Mouse (Mus musculus) liver, embryonic 15.5 days (tissue): ENCODE data around the gene Celf1. TPM values are rescaled to one million over a fixed set of nuclear protein-coding genes. Genes with fewer than 3 reads are reported as not detected.
"Not testable (repeated sequence)": the region's sequence is repeated elsewhere in the genome, so short reads cannot be mapped to it uniquely, and the experiment has no call there.

Experiments
- ATAC-seq: fragments of 200-750 bp; cut with Nextera tagmentation; 2 replicates; pipeline ENCODE4 v1.8.0; 2017; ENCODE audit warnings: moderate number of reproducible peaks, mild to moderate bottlenecking, moderate library complexity; ENCODE audit not compliant: insufficient read depth
- H3K27ac ChIP-seq: fragments of 300-500 bp; sonication (generic); replicated peaks from 2 replicates; pipeline ENCODE4 v1.5.1; 2015; ENCODE audit warnings: mild to moderate bottlenecking, inconsistent platforms
- H3K27me3 ChIP-seq: fragments of 300-500 bp; sonication (generic); 2 replicates; pipeline ENCODE4 v1.6.1; 2015; ENCODE audit warnings: mild to moderate bottlenecking, inconsistent platforms
- H3K36me3 ChIP-seq: fragments of 300-500 bp; sonication (generic); replicated peaks from 2 replicates; pipeline ENCODE4 v1.6.1; 2015; ENCODE audit warnings: moderate library complexity, mild to moderate bottlenecking, inconsistent platforms
- H3K4me1 ChIP-seq: fragments of 300-500 bp; sonication (generic); replicated peaks from 2 replicates; pipeline ENCODE4 v1.6.1; 2015; ENCODE audit warnings: inconsistent platforms
- H3K4me2 ChIP-seq: fragments of 300-500 bp; sonication (generic); 2 replicates; pipeline ENCODE4 v1.6.1; 2015; ENCODE audit warnings: moderate library complexity, mild to moderate bottlenecking, inconsistent platforms
- H3K4me3 ChIP-seq: fragments of 300-500 bp; sonication (generic); replicated peaks from 2 replicates; pipeline ENCODE4 v1.5.1; 2015; ENCODE audit warnings: mild to moderate bottlenecking, inconsistent platforms
- H3K9ac ChIP-seq: fragments of 300-500 bp; sonication (generic); 2 replicates; pipeline ENCODE4 v1.6.1; 2015; ENCODE audit warnings: moderate library complexity, mild to moderate bottlenecking, inconsistent platforms
- H3K9me3 ChIP-seq: fragments of 300-500 bp; sonication (generic); replicated peaks from 2 replicates; pipeline ENCODE4 v1.6.1; 2016; ENCODE audit warnings: inconsistent platforms
- WGBS: fragments of 180-500 bp; shearing (Covaris S2); methylation state at CpG from one replicate; pipeline ENCODE4 v1.1.7; 2015; ENCODE audit warnings: mixed read lengths; ENCODE audit not compliant: insufficient replicate concordance; 5-methylcytosine and 5-hydroxymethylcytosine counted together
- polyA plus RNA-seq: library from polyadenylated mRNA; unstranded; fragments of >200 nt; fragmentation: Nextera tagmentation; extraction: Ambion mirVana; gene quantifications from 2 replicates; pipeline ENCODE4 v1.2.1, GENCODE M21; 2015

The Celf1 gene
- polyA plus RNA-seq, 1 experiment from 2014 or later = 50.0 TPM

DNA sequence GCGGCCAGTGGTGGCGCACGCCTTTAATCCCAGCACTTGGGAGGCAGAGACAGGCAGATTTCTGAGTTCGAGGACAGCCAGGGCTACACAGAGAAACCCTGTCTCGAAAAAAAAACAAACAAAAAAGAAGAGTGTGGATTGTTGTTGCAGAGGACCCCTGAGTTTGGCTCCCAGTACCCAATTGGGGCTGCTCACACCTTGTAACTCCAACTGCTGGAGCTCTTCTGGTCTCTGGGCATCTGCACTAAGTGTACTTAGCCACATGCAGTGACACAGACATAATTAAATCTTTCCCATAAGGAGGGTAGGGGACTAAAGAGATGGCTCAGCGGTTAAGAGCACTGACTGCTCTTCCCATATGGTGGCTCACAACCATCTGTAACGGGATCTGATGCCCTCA lies 82.1 kb downstream of the Celf1 start:
- H3K9ac ChIP-seq, H3K27me3 ChIP-seq, ATAC-seq, H3K27ac ChIP-seq, H3K9me3 ChIP-seq, H3K4me3 ChIP-seq, H3K4me2 ChIP-seq: not testable (repeated sequence)
- Histone ChIP-seq H3K4me1 (peaks cover 38% of the 10 kb centered on the region), H3K36me3 (peaks cover 53% of the 10 kb centered on the region)
- WGBS = 91% methylated on average over 7 of the region's 7 CpGs

DNA sequence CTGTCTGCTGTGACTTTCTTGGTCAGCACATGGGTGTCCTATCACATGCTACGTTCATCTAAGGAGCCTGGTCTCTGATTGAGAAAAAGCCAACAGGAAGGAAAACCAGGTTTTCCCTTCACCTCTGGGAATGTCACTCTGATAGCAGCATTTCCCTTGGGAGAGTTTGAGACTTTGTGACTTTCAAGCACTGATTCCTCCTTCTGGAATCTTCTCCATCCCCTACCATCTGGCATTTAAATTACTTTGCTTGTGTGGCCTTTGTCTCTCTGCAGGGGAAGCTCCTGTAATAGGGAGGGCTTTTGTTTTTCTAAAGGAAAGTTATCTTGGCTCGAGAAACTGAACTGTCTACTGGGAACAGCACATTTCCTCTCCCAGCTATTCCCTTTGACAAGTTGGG lies 82.9 kb downstream of the Celf1 start:
- Histone ChIP-seq H3K36me3 (peaks cover 45% of the 10 kb centered on the region), H3K27me3 (no peaks in the 10 kb centered on the region), H3K27ac (0 out of 2 replicates have a peak overlapping the region, but pooled peaks have one; percentile 48), H3K4me2 (no peak overlapping the region), H3K9ac (no peak overlapping the region), H3K4me1 (peaks cover 46% of the 10 kb centered on the region), H3K4me3 (no peak overlapping the region), H3K9me3 (no peaks in the 10 kb centered on the region)
- WGBS = 73% methylated on average over 2 of the region's 2 CpGs
- ATAC-seq = no peak

DNA sequence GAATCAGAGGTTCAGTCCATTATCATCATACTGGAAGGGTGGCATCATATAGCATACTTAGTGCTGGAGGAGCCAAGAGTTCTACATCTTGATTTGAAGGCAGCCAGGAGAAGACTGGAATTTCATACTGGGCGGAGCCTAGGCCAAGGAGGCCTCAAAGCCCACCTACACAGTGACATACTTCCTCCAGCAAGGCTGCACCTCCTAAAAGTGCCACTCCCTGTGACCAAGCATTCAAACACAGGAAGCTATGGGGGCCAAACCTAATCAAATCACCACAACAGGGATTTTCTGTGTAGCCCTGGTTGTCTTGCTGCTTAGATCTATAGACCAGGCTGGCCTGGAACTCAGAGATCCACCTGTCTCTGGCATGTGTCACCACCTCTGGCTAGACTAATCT lies 83.8 kb downstream of the Celf1 start:
- no peak overlapping the region for H3K9ac ChIP-seq
- peaks cover 36% of the 10 kb centered on the region for H3K36me3 ChIP-seq
- no peak overlapping the region for H3K4me3 ChIP-seq
- H3K27ac ChIP-seq = peak overlapping the region; percentile 48
- no peak for ATAC-seq
- peaks cover 54% of the 10 kb centered on the region for H3K4me1 ChIP-seq
- H3K9me3 ChIP-seq = no peaks in the 10 kb centered on the region
- WGBS = 76% methylated on average over 1 of the region's 1 CpGs
- no peaks in the 10 kb centered on the region for H3K27me3 ChIP-seq
- no peak overlapping the region for H3K4me2 ChIP-seq

DNA sequence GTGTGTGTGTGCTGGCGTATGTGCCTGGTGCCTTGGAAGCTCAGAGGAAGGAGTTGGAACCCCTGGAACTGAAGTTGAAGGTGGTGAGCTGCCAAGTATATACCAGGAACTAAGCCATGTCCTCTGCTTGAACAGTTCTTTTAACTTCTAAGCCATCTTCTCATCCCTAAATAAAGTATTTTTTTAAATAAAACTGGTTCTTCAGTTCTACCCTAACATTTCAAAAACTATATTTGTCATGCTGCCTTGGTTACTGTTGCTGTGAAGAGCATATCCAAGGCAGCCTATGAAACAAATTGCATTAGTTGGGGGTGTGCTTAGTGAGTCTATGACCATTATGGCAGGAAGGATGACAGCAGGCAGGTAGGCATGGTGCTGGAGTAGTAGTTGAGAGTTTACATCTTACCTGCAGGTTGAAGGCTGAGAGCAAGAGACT lies 84.9 kb downstream of the Celf1 start:
- Histone ChIP-seq H3K9ac (0 out of 2 replicates have a peak overlapping the region, but pooled peaks have one; percentile 16), H3K27ac (peak overlapping the region; percentile 87), H3K27me3 (no peaks in the 10 kb centered on the region), H3K4me3 (peak overlapping the region; percentile 55), H3K9me3 (no peaks in the 10 kb centered on the region), H3K4me1 (peaks cover 56% of the 10 kb centered on the region), H3K4me2 (peak overlapping the region; percentile 71), H3K36me3 (peaks cover 27% of the 10 kb centered on the region)
- ATAC-seq = no peak
- WGBS = 93% methylated on average over 1 of the region's 1 CpGs

DNA sequence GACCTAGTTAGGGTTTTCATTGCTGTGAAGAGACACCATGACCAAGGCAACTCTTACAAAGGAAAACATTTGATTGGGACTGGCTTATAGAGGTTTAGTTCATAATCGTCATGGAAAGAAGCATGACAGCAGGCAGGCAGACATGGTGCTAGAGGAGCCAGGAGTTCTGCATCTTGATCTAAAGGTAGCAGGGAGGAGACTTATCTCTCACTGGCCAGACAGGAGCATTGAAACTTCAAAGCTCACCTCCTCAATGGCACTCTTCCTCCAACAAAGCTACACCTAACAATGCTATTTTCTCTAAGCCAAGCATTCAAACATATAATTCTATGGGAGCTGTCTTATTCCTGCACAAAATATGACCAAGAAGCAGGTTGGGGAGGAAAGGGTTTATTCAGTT lies 86.3 kb downstream of the Celf1 start:
- peaks cover 18% of the 10 kb centered on the region for H3K36me3 ChIP-seq
- no peaks in the 10 kb centered on the region for H3K27me3 ChIP-seq
- peak overlapping the region; percentile 71 for H3K4me2 ChIP-seq
- H3K9ac ChIP-seq = peak overlapping the region; percentile 56
- peak; percentile 80 for ATAC-seq
- peaks cover 65% of the 10 kb centered on the region for H3K4me1 ChIP-seq
- 34% methylated on average over 1 of the region's 1 CpGs for WGBS
- no peaks in the 10 kb centered on the region for H3K9me3 ChIP-seq
- H3K4me3 ChIP-seq = peak overlapping the region; percentile 55
- H3K27ac ChIP-seq = peak overlapping the region; percentile 87

DNA sequence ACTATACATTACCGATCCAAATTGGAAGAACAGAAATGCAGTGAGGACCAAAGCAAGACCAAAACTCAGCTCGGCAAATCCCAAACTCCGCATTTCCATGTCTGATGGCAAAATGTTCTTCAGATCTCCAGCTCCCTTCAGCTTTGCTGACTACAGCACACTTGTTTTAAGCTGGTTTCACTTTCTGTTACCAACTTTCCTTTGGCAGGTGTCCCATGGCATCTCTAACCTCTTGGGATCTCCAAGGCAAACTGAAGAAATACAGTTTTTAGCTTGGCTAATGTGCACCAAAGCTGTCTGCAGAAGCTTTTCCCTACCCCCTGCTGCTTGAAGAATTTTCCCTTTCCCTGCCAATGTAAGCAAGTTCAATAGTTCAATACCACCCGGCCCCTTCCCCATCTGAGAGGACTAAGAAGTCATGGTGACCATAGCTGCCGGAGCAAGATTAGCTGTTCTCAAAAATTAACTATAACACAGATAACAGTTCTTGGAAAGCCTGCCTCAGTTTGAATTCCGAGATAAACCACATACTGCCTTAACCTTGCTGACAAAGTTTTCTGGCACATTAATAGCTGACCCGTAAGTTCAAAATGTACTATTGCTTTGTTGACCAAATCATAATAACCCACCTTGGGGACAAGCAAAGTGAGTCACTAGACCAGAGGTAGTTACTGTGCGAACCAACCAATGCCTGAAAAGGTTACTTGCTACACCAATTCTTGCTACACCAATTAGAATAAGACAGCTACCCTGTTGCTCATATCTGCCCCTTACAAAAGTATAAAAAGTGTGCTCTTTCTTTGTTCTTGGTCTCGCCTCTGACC lies 87.4 kb downstream of the Celf1 start:
- no peaks in the 10 kb centered on the region for H3K27me3 ChIP-seq
- H3K9ac ChIP-seq = peak overlapping the region; percentile 56
- H3K4me3 ChIP-seq = peak overlapping the region; percentile 55
- peak; percentile 74 for ATAC-seq
- 35% methylated on average over 9 of the region's 9 CpGs for WGBS
- no peaks in the 10 kb centered on the region for H3K9me3 ChIP-seq
- peak overlapping the region; percentile 71 for H3K4me2 ChIP-seq
- peaks cover 15% of the 10 kb centered on the region for H3K36me3 ChIP-seq
- peak overlapping the region; percentile 87 for H3K27ac ChIP-seq
- H3K4me1 ChIP-seq = peaks cover 65% of the 10 kb centered on the region

DNA sequence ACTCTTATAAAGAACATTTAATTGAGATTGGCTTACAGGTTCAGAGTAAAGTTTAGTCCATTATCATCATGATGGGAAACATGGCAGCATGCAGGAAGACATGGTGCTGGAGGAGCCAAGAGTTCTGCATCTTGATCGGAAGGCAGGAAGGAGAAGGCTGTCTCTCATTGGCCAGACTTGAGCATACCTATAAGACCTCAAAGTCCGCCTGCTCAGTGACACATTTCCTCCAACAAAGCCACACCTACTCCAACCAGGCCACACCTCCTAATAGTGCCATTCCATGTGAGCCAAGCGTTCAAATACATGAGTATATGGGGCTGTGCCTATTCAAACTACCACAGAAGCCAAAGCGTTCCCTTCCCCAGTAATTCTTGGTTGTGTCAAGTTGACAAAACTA lies 91.0 kb downstream of the Celf1 start:
- Histone ChIP-seq H3K9me3 (no peaks in the 10 kb centered on the region), H3K27ac (no peak overlapping the region), H3K4me1 (peaks cover 38% of the 10 kb centered on the region), H3K4me3 (no peak overlapping the region), H3K9ac (no peak overlapping the region), H3K4me2 (no peak overlapping the region), H3K36me3 (no peaks in the 10 kb centered on the region), H3K27me3 (no peaks in the 10 kb centered on the region)
- WGBS = 74% methylated on average over 4 of the region's 4 CpGs
- ATAC-seq = no peak

DNA sequence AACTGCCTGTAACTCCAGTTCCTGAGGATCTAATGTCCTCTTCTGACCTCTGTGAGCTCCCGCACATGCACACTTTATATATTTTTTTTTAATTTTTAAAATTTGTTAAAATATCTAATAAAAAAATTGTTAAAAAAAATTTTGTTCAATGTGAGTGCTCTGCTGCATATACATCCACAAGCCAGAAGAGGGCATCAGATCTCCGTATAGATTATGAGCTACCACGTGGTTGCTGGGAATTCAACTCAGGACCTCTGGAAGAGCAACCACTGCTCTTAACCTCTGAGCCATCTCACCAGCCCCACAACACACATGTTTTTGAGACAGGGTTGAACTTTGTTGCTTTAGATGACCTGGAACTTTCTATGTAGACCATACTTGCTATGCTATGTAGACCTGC lies 92.8 kb downstream of the Celf1 start:
- ATAC-seq = no peak
- Histone ChIP-seq H3K36me3 (no peaks in the 10 kb centered on the region), H3K9ac (no peak overlapping the region), H3K27me3 (no peaks in the 10 kb centered on the region), H3K9me3 (no peaks in the 10 kb centered on the region), H3K4me3 (no peak overlapping the region), H3K4me2 (no peak overlapping the region), H3K27ac (no peak overlapping the region), H3K4me1 (peaks cover 20% of the 10 kb centered on the region)
- WGBS = 13% methylated on average over 3 of the region's 3 CpGs

DNA sequence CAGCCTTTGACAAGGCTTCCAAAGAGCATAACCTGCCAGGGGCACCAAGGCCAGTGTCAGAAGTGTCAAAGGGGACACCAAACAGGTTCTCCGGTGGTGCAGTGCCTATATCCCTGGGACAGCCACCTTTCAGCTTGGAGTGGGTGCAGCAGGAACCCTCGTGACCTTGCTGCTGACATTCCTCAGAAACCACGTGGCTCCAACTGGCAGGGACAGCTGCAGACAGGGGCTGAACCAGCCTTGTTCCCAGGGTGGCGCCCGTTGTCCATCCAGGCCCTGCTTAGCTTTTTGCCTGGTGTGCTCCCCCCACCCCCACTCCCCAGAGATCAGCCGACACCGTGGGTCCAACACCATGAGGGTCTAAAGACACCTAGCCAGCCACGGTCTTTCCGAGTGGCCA lies 95.2 kb downstream of the Celf1 start, which contains the start of gene Rapsn:
Gene Rapsn (plus strand): TSS at position 236 of the 400 bp plus-strand sequence.
- Histone ChIP-seq H3K27me3 (no peaks in the 10 kb centered on the region), H3K9ac (no peak within 1 kb of the TSS), H3K4me1 (0 out of 2 replicates have a peak, but pooled peaks cover 9% of the 10 kb centered on the region), H3K27ac (no peak within 1 kb of the TSS), H3K4me3 (no peak within 1 kb of the TSS), H3K36me3 (no peaks in the 10 kb centered on the region), H3K9me3 (no peaks in the 10 kb centered on the region), H3K4me2 (no peak within 1 kb of the TSS)
- 70% methylated on average over 9 of the region's 9 CpGs for WGBS
- ATAC-seq = no peak

DNA sequence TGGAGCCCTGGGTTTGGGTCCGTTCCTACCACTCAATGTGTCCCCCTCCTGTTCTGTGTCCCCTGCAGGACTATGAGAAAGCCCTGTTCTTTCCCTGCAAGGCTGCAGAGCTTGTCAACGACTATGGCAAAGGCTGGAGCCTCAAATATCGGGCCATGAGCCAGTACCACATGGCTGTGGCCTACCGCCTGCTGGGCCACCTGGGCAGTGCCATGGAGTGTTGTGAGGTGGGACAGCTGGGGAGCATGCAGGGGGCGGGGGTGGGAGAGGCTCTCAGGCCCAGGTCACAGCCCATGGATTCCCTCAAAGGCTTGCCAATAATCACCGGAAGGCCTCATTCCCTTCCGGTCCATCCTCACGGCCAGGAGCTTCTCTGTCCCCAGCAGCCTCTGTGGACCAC lies 101.6 kb downstream of the Celf1 start:
- H3K4me1 ChIP-seq = peaks cover 16% of the 10 kb centered on the region
- no peak overlapping the region for H3K4me2 ChIP-seq
- no peaks in the 10 kb centered on the region for H3K36me3 ChIP-seq
- no peak overlapping the region for H3K9ac ChIP-seq
- no peaks in the 10 kb centered on the region for H3K9me3 ChIP-seq
- no peak overlapping the region for H3K4me3 ChIP-seq
- no peaks in the 10 kb centered on the region for H3K27me3 ChIP-seq
- no peak for ATAC-seq
- 70% methylated on average over 8 of the region's 8 CpGs for WGBS
- no peak overlapping the region for H3K27ac ChIP-seq

DNA sequence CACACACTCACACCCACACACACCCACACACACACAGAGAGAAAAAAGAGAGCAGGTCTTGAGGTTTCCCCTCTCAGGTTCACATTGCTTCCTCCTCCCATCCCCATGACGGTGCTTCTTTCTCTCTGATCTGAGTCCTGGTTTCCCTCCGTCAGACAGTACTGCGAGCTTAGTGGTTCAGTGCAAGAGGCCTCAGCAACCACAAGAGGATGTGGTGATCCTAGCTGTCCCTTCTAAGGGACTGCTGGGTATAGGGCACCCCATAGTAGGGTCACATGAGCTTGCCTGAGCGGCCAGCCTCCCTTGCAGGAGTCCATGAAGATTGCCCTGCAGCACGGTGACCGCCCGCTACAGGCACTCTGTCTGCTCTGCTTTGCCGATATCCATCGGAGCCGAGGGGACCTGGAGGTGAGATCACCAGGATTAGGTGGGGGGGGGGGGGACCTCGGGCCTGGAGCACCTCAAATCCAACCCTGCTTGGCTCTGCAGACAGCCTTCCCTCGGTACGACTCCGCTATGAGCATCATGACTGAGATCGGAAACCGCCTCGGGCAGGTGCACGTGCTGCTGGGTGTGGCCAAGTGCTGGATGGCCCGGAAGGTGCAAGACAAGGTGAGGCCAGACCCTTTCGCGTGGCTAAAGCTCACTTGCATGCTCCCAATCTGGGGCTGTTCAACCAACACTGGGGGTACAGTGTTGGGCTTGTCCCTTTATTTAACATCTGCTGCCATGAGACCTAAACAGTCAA lies 102.6 kb downstream of the Celf1 start:
- Histone ChIP-seq H3K36me3 (no peaks in the 10 kb centered on the region), H3K9me3 (no peaks in the 10 kb centered on the region), H3K27ac (no peak overlapping the region), H3K4me3 (0 out of 2 replicates have a peak overlapping the region, but pooled peaks have one; percentile 2), H3K4me2 (peak overlapping the region; percentile 34; the same call in 1 of the 2 replicates), H3K27me3 (no peaks in the 10 kb centered on the region), H3K4me1 (peaks cover 16% of the 10 kb centered on the region), H3K9ac (no peak overlapping the region)
- ATAC-seq = peak; percentile 22; the same call in 1 of the 2 replicates
- WGBS = 41% methylated on average over 21 of the region's 21 CpGs
